Mouse (Mus musculus) 3T3-L1 (cell line): ENCODE measurements at regions not wholly inside any gene's neighbourhood (a gene's known extent, or its start where the extent isn't known, plus 50 kb on each side); places are given as distances from the start of the nearest gene placed in this dataset.
A peak's percentile ranks its signal among the peaks of the same experiment; 100 is the strongest.

Experiments
- DNase-seq: peaks from one replicate; pipeline ENCODE4 v3.0.0-alpha.2; 2015; ENCODE audit warnings: low read depth, low spot score

DNA sequence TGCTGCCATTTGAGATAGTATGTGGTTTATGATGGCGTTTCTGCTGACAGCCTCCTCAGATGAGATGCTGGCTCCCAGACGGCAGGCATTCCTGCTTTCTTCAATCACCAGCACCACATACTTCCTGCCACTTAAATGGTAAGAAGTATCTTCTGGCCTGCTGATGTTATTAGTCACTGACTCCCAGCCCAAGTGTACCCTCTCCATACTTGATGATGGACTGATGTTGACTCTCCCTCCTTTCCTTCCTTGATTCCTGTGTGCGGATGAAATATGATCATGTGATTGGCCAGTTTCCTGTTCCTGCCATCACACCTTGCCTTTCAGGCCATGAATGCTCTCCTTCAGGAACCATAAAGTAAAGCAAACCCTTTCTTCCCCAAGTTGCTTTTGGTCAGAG is 50.8 kb upstream of the Rpl10-ps3 start:
- peak; percentile 17 for DNase-seq

- peak; percentile 9 for DNase-seq
Observed at GRCm38 (mm10) chr9:50396051-50396450, 51.3 kb upstream of the Rpl10-ps3 start.

DNA sequence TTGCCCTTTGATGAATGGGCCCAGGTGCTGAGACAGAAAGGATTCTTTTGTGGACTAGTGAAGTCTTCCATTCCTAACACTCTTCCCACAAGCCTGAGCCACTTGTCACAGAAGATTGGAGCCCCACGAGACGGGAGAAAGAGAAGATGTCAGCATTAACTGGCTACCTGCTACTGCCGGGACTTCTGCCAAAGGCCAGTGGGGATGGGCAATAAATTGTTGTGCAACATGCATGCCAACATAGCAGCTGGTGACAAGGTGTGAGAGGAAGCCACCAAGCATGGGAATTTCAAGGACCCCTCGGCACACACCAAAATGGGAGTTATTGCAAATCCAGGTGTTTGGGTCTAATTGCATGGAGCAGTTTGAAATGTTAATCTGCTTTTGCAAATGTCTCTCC is 63.6 kb upstream of the Rpl10-ps3 start:
- DNase-seq, result no peak

DNA sequence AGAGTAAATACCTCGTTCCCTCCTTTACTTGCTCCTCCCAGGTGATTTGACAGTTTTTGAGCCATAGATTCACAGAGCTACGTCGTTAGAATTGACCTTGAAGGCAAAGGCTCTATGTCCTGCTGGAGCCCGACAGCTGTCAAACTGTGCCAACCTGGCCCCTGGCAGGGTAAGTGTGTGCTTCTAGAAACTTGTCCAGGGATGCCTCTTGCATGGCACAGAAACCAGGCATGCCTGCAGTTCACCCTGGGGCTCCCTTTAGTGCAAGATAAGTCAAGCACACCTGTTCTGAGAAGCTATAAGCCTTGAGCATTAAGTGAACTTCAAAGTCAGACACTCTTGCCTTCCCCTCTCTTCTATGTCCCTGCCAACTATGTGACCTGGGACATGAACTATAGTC is 64.1 kb upstream of the Rpl10-ps3 start:
- no peak for DNase-seq

DNA sequence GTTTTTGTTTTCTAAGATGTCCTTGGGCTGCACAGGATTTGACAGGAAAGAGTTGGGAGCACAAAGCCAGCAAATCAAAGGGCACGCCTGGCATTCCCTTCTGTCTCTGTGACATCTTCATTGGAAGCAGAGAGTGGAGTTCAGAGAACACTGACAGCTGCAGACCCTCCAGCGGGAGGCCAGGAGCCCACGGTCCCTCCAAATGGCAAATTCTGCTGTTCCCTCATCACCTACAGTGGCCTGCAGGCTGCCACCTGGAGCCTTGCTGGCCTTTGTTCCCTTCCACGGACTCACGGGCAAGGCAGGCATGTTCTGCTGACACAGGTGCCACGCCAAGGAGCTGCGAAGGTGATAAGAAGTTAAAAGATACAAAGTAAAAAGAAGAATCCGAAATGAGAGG is 68.2 kb upstream of the Rpl10-ps3 start:
- DNase-seq, result no peak

DNA sequence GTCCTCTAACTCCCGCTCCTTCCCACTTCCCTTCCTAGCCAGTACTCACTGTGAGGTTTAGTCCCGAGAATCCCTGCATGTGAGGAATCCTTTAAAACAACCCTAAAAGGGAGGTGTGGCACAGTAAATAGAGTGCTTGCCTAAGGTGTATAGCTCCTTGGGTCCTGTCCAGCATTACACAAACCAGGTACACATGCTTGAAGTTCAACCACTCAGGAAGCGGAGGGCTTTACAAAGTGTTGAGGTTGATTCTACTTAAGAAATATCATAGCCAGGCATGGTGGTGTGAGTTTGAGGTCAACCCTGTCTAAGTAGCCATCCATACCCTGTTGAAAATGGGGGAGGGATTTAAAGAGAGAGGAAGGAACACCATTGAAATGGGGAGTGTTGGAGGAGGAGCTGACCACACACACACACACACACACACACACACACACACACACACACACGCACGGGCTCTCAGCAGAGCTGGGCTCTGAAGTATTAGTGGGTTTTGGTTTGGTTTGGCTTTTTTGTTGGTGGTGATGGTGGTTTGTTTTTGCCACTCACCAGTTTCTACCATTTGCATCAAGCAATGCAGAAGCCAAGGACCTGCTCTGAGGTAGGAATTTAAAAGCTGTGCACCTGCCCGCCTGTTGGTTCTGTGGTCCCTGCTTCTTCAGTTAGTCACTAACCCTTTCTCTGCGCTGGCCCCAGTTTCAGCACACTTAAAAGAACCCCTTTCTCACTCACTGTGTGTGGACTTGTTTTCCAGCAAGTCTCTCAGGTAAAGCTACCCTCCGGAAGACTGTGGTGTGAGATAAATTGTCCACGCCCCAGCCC is 69.0 kb upstream of the Rpl10-ps3 start:
- no peak for DNase-seq

GRCm38 (mm10) chr9:50414796-50415340 is 70.1 kb upstream of the Rpl10-ps3 start:
- DNase-seq, result peak; percentile 5

DNA sequence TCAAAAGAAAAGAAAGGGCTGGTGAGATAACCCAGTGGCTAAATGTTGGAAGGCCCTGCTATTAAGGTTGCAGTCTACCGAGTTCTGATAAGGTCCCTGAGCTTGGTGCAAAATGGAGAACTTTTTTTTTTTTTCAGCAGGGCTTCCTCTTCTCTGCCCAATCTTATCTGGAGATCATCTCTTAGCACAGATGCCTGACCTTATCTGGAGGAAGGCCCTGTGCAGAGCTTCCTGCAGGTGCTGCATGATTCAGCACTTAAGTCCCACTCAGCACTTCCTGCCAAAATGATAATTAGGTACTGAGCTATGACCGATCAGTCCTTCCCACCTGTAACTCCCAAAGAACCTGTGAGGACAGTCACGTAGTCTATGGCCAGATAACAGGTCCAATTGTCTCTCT is 71.9 kb upstream of the Rpl10-ps3 start:
- DNase-seq, result no peak

DNA sequence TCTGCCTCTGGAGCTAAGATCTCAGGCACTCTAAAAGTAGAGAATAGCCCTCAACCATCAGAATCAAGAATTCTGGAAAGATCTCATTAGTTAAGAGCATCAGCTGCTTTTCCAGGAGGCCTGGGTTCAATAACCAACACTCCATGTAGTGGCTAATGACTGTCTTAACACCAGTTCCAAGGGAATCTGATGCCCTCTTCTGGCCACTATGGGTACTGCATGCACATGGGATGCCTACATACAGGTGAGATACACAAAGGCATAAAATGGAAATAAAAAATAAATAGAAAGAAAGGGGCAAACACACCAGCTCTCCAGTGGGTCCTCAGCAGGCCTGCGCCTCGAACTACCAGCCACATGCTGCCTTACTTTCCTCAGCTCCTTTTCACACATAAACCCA is 73.3 kb upstream of the Plet1 start:
- DNase-seq, result peak; percentile 26

DNA sequence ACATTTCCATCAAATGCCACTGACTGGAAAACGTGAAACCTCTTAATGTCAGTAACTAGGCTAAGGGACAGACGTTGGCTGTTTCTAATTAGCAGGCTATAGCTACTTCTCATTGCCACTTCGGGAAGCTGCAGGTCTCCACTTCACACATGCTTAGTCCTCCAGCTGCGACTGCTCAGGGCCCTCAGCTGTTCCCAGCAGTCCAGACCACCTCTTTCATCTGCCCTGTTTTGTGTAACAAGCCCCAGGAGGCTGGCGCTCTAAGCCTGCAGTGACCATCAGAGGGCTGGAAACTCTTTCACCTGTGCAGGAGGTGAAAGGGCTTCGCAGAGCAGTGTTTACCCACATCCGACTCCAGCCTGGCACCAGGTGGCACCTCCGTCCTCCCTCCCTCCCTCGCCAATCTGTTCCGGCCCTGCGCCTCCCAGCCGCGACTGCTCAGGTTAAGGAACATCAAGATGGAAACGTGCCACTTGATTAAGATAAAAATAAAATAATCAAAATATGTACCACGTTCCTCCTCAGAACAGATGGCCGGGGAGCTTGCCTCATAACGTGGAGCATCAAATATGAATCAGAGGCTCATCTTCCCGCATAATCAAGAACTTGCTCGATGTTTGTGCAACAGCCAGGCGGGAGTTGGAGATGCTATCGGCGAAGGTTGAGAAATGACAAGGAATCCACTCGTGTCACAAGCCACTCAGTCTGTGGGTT is 72.6 kb upstream of the Plet1 start:
- DNase-seq, result no peak

- DNase-seq, result peak; percentile 26
Observed at GRCm38 (mm10) chr9:50425866-50426495, 68.3 kb upstream of the Plet1 start.

GRCm38 (mm10) chr9:50430147-50430546 is 64.2 kb upstream of the Plet1 start:
- DNase-seq, result no peak

GRCm38 (mm10) chr9:50433525-50433924 is 60.8 kb upstream of the Plet1 start:
- DNase-seq, result no peak

GRCm38 (mm10) chr9:50433978-50434377 is 60.3 kb upstream of the Plet1 start:
- no peak for DNase-seq

DNA sequence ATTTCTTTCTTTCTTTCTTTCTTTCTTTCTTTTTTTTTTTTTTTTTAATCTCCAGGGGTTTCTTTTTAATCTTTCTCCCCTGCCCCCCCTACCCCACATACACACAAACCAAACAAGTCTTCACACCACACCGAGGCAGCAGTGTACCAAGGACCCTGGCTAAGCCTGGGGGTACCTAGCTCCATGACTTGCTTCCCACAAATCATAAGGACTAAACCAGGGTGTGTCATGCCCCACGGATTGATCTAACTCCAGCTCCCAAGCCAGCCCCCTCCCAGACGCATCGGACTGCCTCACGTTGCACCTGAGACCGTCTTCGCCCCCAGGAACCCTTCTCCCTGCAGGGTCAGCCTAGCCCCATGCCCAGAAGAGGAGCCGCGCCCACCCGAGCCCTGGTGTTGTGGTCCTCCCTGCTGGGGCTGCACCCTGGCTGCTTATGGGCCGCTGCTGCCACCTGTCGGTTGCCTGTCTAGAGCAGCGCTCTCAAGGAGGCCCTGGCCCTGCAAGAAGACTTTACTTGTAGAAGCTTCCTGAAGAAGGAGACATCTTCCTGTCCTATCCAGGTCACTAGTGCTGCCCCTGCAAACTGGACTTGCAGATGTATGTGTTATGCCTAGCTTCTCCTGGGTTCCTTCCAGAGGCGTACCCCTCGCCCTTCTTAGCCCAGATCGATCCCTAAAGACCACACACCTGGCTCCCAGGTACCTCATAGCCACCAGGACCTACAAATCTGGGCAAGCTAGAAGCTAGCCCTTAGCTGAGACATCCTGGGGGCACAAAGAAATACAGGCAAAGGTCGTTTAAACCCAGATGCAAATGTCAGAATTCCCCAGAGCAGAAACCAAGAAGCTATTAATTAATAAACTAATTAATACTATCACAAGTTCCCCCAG is 56.2 kb upstream of the Plet1 start:
- DNase-seq, result peak; percentile 66

- DNase-seq, result no peak
Observed at GRCm38 (mm10) chr9:50438738-50439137, 55.6 kb upstream of the Plet1 start.

DNA sequence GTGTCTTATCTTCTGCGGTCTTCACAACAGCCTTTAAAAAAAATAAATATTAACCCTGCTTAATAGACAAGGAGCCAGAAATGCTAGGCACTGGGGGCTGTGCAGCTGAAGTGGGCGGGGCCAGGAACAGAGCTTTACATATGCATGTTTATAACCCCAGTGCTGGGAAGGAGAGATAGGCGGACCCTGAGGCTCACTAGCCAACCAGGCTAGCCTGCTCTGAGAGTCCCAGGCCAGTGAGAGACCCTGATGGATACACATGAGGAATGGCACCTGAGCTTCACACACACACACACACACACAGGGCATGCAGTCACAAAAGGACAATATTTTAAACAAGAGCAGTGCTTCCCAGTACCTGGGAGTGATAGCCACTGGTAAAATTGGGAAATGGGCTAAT is 54.1 kb upstream of the Plet1 start:
- DNase-seq, result no peak

GRCm38 (mm10) chr9:50440689-50441088 is 53.6 kb upstream of the Plet1 start:
- DNase-seq, result peak; percentile 29

GRCm38 (mm10) chr9:50443708-50444463 is 50.4 kb upstream of the Plet1 start:
- DNase-seq, result peak; percentile 84
